Mouse (Mus musculus) erythroblast, adult 5-6 weeks (primary cell): ENCODE data around the gene Rtn4rl2. TPM values are rescaled to one million over a fixed set of nuclear protein-coding genes. Genes with fewer than 3 reads are reported as not detected.
"Not testable (repeated sequence)": the region's sequence is repeated elsewhere in the genome, so short reads cannot be mapped to it uniquely, and the experiment has no call there.

Source experiments
- ATAC-seq: replicated peaks from 2 replicates; pipeline ENCODE4 v1.8.0; 2016; ENCODE audit warnings: moderate number of reproducible peaks, mild to moderate bottlenecking, moderate TSS enrichment, inconsistent platforms; ENCODE audit not compliant: poor library complexity, low FRiP score, severe bottlenecking
- total RNA-seq, 2 experiments: library from RNA; stranded (forward) in 1 of 2; stranded (reverse) in 1 of 2; fragments of 150-400 nt in 1 of 2; fragments of 200-764, 138-1000 nt in 1 of 2; gene quantifications; 2 replicates each; pipeline versions ENCODE4 v1.2.3 to v1.2.4; 2015 to 2017; ENCODE audit warnings: low replicate concordance in 2 of 2

Rtn4rl2 gene
- total RNA-seq (2015; ENCODE audit: low replicate concordance): not detected in 2 replicates
- total RNA-seq (2017; ENCODE audit: low replicate concordance): not detected in 2 replicates

DNA sequence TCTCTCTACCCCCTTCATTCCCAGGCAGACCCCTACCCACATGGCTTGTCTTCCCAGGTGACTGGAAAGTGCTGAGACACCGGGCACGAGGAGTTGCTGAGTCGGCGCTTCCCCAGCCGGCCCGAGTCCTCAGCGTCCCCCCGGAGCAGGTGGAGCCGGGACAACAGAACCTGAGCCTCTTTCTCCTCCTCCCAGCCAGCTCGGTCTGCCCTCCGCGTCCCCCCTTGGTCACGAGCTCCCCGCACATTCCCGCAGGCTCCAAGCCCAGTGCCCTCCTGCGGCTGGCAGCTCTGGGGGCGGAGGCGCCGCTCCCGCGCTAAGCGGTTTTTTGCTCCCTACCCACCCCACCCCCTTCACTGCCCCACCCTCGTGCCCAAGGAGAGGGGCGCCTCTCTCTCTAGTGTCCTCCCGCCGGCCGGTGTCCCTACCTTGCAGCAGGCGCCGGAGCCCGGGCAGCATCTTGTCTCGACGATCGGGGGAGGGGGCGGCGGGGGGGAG lies at the start of gene Rtn4rl2:
TSS of gene Rtn4rl2 (minus strand) at position 477 of the 498 bp plus-strand sequence.
- ATAC-seq: no peak

GRCm38 (mm10) chr2:84935065-84935464 lies 48.6 kb upstream of the Rtn4rl2 start:
- ATAC-seq: no peak

GRCm38 (mm10) chr2:84934649-84935007 lies 48.1 kb upstream of the Rtn4rl2 start:
- ATAC-seq: no peak

- ATAC-seq: no peak
Measured at GRCm38 (mm10) chr2:84933992-84934648, 47.6 kb upstream of the Rtn4rl2 start.

DNA sequence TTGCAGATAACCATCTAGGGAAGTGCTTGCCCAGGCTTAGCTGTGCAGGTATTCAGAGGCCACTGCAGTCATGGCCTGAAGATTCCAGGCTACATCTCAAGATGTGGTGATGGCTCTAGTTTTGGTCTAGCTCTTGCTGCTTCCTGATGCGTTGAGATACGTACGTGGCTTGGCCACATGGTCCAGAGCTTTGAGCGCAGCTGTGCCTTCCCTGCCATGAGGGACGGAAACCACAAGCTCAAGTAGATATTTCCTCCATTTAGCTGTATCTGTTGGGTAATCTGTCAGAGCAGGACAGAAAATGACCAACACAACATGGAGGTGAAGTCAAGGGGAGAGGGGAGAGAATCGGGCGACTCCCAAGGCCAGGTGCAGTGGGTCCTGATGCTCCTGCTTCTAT lies 43.7 kb upstream of the Rtn4rl2 start:
- 0 out of 2 replicates have a peak, but pooled peaks have one; percentile 32 for ATAC-seq

GRCm38 (mm10) chr2:84919601-84920108 lies 33.1 kb upstream of the Rtn4rl2 start:
- no peak for ATAC-seq

DNA sequence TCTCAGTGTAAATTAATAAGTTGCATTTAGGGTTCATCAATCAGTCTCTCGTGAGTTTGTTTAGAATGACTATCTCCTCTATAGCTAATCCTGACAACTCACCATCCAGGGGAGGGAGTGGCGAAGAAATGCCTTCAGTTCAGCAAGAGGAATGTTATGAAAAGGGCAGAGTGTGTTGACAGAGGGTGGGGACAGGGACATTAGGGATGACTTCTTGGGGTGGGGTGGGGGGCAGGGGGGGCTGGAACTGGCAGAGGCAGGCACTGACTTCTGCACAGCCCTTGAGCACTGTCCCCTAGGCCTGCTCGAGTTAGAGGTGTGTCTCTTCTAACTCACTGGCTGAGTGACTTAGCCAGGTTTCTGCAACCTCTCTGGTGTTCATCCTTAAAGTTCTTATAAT lies 31.7 kb upstream of the Rtn4rl2 start:
- ATAC-seq: no peak

GRCm38 (mm10) chr2:84916548-84917320 lies 30.2 kb upstream of the Rtn4rl2 start:
- no peak for ATAC-seq

GRCm38 (mm10) chr2:84915330-84915729 lies 28.8 kb upstream of the Rtn4rl2 start:
- ATAC-seq: no peak

GRCm38 (mm10) chr2:84913881-84914280 lies 27.4 kb upstream of the Rtn4rl2 start:
- ATAC-seq: no peak

DNA sequence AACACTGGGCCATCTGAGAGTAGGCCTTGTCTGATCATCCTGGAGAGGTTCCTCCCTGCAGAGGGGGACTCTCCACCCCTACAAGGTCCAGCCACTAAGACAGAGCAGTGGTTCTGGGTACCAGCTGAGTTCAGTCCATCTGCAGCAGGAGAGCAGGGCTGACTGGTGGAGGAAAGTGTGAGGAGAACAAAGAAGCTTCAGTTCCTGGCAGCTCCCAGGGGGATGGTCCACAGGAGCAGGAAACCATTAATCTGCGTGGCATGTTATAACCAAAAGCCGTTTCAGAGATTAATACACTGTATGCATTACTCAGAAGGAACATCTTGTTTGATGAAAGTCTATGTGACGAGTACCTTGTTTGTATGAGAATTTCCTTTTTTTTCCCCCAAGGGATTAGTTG lies 26.2 kb upstream of the Rtn4rl2 start:
- ATAC-seq: no peak

GRCm38 (mm10) chr2:84896686-84897085 lies 10.2 kb upstream of the Rtn4rl2 start:
- not testable (repeated sequence) for ATAC-seq

GRCm38 (mm10) chr2:84895495-84896198 lies 9.1 kb upstream of the Rtn4rl2 start:
- ATAC-seq: no peak

DNA sequence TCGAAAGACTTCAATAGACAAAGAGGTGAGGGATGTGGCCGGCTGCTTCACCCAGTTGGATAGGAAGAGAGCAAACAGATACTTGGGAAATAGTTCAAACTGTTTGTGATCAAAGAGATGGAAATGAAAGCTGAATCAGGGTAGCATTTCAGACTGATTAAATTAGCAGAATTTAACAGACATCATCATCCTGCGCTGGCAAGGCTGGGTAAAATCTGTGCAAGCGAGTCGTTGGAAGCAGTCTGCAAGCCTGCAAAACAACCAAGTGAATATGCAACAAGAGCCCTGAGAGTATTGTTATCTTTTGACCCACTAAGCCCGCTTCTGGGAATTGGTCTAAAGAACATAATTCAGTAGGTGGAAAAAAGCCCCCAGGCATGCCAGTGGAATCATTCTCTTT lies 6.8 kb upstream of the Rtn4rl2 start:
- ATAC-seq: no peak

- ATAC-seq: peak; percentile 85
Measured at GRCm38 (mm10) chr2:84890045-84890340, 3.5 kb upstream of the Rtn4rl2 start.

DNA sequence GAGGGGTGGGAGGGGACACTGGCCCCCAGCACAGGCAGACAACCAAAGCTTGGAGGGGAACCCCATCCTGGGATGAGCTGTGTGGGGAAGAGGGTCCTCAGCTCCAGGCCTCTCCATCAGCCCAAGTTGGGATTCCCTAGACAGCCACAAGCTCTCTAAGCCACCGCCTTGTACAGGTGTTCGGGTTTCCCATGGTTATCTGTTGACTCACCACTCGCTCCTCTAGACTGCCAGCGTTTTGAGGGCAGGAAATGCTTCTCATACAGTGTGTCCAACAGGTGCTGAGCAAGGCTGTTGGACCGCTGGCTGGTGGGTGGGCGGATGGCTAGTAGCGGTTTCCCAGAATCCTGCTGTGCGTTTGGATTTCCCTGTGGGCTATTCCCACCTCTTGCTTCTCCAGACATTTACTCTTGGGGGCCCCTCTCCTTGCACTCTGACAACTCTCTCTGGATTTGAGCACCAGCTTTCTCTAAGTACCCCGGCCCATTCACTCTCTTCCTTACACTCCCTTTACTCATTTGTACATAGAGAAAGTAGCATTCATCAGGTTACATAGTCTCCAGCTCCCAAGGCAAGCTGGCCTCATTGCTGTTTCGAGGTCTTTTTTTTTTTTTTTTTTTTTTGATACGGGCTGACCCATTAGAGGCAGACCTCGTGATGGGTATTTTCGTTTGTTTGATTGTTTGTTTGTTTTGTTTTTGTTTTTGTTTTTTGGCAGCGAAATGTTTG lies 3.0 kb upstream of the Rtn4rl2 start:
- 0 out of 2 replicates have a peak, but pooled peaks have one; percentile 3 for ATAC-seq

GRCm38 (mm10) chr2:84888657-84889315 lies 2.3 kb upstream of the Rtn4rl2 start:
- peak; percentile 64; the same call in 1 of the 2 replicates for ATAC-seq

DNA sequence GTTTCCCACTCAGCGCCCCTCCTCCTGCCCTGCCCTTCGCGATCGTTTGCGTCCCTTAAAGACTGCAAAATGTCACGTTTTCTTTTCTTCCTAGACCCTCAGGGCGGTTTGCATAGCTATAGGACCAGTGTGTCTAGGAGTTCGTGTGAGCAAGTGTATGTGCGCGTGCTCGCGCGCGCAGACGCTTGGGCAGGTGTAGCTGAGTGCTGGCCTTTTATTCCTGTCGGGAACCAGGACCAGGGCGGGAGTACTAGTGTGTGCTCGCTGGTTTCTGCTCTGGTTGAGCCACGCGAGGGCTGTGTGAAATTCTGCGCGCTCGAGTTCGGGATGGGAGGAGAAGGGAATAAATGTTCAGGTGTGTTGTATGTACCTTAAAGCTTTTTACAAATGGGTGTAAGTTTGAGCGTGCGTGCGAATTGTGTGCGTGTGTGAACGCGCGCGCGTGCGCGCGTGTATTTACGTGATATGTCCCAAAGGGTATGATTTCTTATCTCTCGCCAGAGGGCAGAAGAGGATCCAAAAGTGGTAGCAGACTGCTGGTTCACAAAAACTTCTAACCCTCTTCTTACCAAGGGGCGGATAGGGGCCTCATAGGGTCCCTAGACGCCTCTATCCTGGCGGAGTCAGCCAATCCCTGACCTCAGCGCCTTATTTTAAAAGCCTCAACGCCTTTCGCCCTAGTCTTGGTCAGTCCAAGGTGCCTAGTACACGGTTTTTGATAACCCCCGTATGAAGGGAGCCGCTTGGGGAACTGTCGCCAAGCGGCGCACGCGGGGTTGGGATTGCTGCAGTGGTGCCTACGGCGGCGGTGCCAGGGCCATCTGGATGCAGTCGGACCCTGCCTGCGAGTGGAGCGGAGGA lies 1.1 kb upstream of the Rtn4rl2 start:
- ATAC-seq: no peak; the same call in 1 of the 2 replicates
